Mouse (Mus musculus) spleen, adult 18-20 months (tissue): ENCODE measurements around the gene Nxph2.
"Not testable (repeated sequence)": the region's sequence is repeated elsewhere in the genome, so short reads cannot be mapped to it uniquely, and the experiment has no call there.

Experiments
- DNase-seq, 2 experiments: peaks; one replicate each; pipeline ENCODE4 v3.0.0; 2022; ENCODE audit warnings: mixed read lengths in 2 of 2

Gene Nxph2

GRCm38 (mm10) chr2:23320746-23321585, at the start of gene Nxph2:
Nxph2 (plus strand) TSS chr2:23321246.
- no peak for DNase-seq

DNA sequence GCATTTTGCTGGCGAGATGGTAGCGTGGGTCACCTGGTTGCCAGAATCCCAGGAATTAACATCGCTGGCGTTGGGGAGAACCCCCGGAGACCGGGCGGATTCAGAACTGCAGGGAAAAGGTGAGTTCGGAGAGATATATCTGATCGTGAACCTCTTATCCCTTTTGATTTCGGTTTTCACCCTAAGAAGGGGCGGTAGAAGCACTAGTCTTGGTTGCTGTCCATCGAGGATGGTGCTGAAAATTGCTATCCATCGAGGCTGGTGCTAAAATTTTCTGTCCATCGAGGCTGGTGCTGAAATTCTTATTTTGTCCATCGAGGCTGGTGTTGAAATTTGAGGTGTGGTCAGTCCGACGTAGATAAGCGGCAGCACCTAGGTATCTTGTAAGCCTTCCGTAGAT, 30.1 kb upstream of the Nxph2 start:
- not testable (repeated sequence) for DNase-seq

DNA sequence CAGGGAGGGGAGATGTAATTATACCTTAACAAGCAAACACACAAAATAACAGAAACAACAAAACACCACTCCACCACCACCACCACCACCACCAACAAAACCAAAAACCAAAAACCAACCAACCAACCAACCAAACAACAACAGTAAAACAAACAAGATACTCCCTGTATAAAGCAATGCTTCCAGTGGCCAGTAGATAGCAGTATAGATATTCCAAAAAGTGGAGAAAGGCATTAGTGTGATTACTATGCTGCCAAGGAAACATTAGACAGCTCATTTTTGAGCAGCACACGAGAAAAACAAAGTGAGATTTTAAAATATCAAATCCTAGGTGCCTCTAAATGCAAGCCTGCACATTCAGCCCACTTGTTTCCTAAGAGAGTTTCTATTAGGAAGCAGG, 6.2 kb upstream of the Nxph2 start:
- DNase-seq, result no peak
